ENCODE assay signal across 18 mouse cellular contexts in genomic region chr3:94379831-94380510, GRCm38 (mm10). TPM values are rescaled to one million over a fixed set of nuclear protein-coding genes. Genes with fewer than 3 reads are reported as not detected.
DNase-seq lines count a peak whose midpoint lies in the region; ATAC-seq and TF ChIP-seq lines count a peak whose summit lies in the region.
"Had no signal": no experiment of that assay in that cellular context is flagged by ENCODE, and none has a peak within 500 bp of the region (broad histone marks: within the 10 kb centered on the region; RNA-seq: fewer than 3 reads in every experiment).

No protein-coding gene starts in this region.

- H3K9me3 ChIP-seq in forebrain, embryonic 12.5 days: no peaks in the 10 kb centered on the region
- H3K9me3 ChIP-seq in forebrain, postnatal 0 days (ENCODE audit: low read length): no peaks in the 10 kb centered on the region
- H3K9me3 ChIP-seq: heart, embryonic 12.5 days; limb, embryonic 12.5 days; liver, embryonic 15.5 days had no signal

- TF ChIP-seq CTCF in forebrain, postnatal 0 days (IDR thresholded peaks at IDR 0.05; ENCODE audit: low read depth): no peak

- H3K36me3 ChIP-seq in forebrain, embryonic 12.5 days (replicated peaks): no peaks in the 10 kb centered on the region
- H3K36me3 ChIP-seq in forebrain, postnatal 0 days (ENCODE audit: insufficient read depth): no peaks in the 10 kb centered on the region
- H3K36me3 ChIP-seq: heart, embryonic 12.5 days; limb, embryonic 12.5 days; liver, embryonic 15.5 days had no signal

- peaks cover 20% of the 10 kb centered on the region; the same call in 1 of the 2 replicates for H3K27me3 ChIP-seq in forebrain, embryonic 12.5 days
- H3K27me3 ChIP-seq in forebrain, postnatal 0 days (ENCODE audit: insufficient read depth, low read length): no peaks in the 10 kb centered on the region

- peaks cover 5% of the 10 kb centered on the region; the same call in 1 of the 2 replicates for H3K4me1 ChIP-seq in forebrain, embryonic 12.5 days
- H3K4me1 ChIP-seq in forebrain, postnatal 0 days (ENCODE audit: insufficient read depth): no peaks in the 10 kb centered on the region
- H3K4me1 ChIP-seq: liver, embryonic 15.5 days had no signal

- no peak overlapping the region for H3K4me2 ChIP-seq in forebrain, embryonic 12.5 days
- no peak overlapping the region for H3K4me2 ChIP-seq in forebrain, postnatal 0 days (ENCODE audit: low read depth)
- H3K4me2 ChIP-seq: heart, embryonic 12.5 days; limb, embryonic 12.5 days; liver, embryonic 15.5 days had no signal

- intact Hi-C loops in gastrocnemius, postnatal 14 days (cut with DNase I; ENCODE audit: low total_unique reads): no loop called here

- no peak for ATAC-seq in forebrain, embryonic 12.5 days (ENCODE audit: low FRiP score)
- ATAC-seq in forebrain, postnatal 0 days: no peak
- peak; percentile 29 for ATAC-seq in activated CD4-positive, CD25-positive, alpha-beta regulatory T cell, adult 4 months

- H3K27ac ChIP-seq in forebrain, embryonic 12.5 days: no peak overlapping the region
- H3K27ac ChIP-seq in forebrain, postnatal 0 days (ENCODE audit: low read depth, low read length): no peak overlapping the region
- H3K27ac ChIP-seq: limb, embryonic 12.5 days; liver, embryonic 15.5 days had no signal

- no peak for DNase-seq in forebrain, postnatal 0 days
- DNase-seq in right cerebral cortex, adult 2 months (ENCODE audit: low spot score in 2 of 2): peak; percentile 45 to 59
- DNase-seq in right cerebral cortex, postnatal 36 days (ENCODE audit: low spot score in 2 of 2): no peak
- peak; percentile 40 for DNase-seq in thymus, postnatal 14 days
- DNase-seq in gastrocnemius, postnatal 14 days: no peak
- DNase-seq in urinary bladder, postnatal 36 days (ENCODE audit: low spot score in 2 of 2): no peak
- DNase-seq: adrenal gland, postnatal 36 days; cerebellum, adult 9-11 months; kidney, adult 2 months; lung, postnatal 14 days had no signal

- 26% methylated on average over 9 of the region's 9 CpGs for WGBS in forebrain, embryonic 12.5 days
- WGBS in forebrain, postnatal 0 days: 25% methylated on average over 9 of the region's 9 CpGs

- H3K4me3 ChIP-seq in forebrain, embryonic 12.5 days (replicated peaks): no peak overlapping the region
- no peak overlapping the region for H3K4me3 ChIP-seq in forebrain, postnatal 0 days (ENCODE audit: low read depth, low read length)
- H3K4me3 ChIP-seq: heart, embryonic 12.5 days; limb, embryonic 12.5 days; liver, embryonic 15.5 days had no signal

- peak overlapping the region; percentile 4; the same call in 1 of the 2 replicates for H3K9ac ChIP-seq in forebrain, embryonic 12.5 days
- H3K9ac ChIP-seq in forebrain, postnatal 0 days: no peak overlapping the region
- H3K9ac ChIP-seq: heart, embryonic 12.5 days; limb, embryonic 12.5 days; liver, embryonic 15.5 days had no signal

RNA-seq across cellular contexts. Expression of gene Rorc, which starts 7.4 kb away (rescaled TPM):
- polyA plus RNA-seq in forebrain, embryonic 12.5 days (2016; fragmentation: Nextera tagmentation; extraction: Ambion mirVana): 1.3 and 2.0 TPM in 2 replicates
- total RNA-seq in forebrain, postnatal 0 days (2014; rRNA removed): 0.29 and 0.46 TPM in 2 replicates
- 0.25 and 0.27 TPM in 2 replicates for polyA plus RNA-seq in forebrain, postnatal 0 days (2015; fragmentation: Nextera tagmentation; extraction: Ambion mirVana)
- polyA plus RNA-seq in activated CD4-positive, CD25-positive, alpha-beta regulatory T cell, adult 4 months (2017; shearing (Covaris generic)): 1 to 10 TPM; 6.5 to 7.4 TPM
- total RNA-seq in gastrocnemius, postnatal 14 days (2021): 10 to 100 TPM; 15.8 to 22.8 TPM
- total RNA-seq: MEL had no signal

RNA-seq across cellular contexts. Expression of gene C2cd4d, which starts 17.7 kb away (rescaled TPM):
- 0.87 and 1.8 TPM in 2 replicates for polyA plus RNA-seq in forebrain, embryonic 12.5 days (2016; fragmentation: Nextera tagmentation; extraction: Ambion mirVana)
- total RNA-seq in forebrain, postnatal 0 days (2014; rRNA removed): 0.62 and 3.0 TPM in 2 replicates
- polyA plus RNA-seq in forebrain, postnatal 0 days (2015; fragmentation: Nextera tagmentation; extraction: Ambion mirVana): 1.7 TPM in 2 replicates
- not detected for polyA plus RNA-seq in activated CD4-positive, CD25-positive, alpha-beta regulatory T cell, adult 4 months (2017; shearing (Covaris generic))
- under 1 TPM; 0.18 to 0.31 TPM for total RNA-seq in gastrocnemius, postnatal 14 days (2021)
- total RNA-seq: MEL; neutrophil, adult 5-6 weeks had no signal

RNA-seq across cellular contexts. Expression of gene Lingo4, which starts 18.3 kb away (rescaled TPM):
- polyA plus RNA-seq in forebrain, embryonic 12.5 days (2016; fragmentation: Nextera tagmentation; extraction: Ambion mirVana): 0.78 and 0.82 TPM in 2 replicates
- 1.0 TPM in 2 replicates for total RNA-seq in forebrain, postnatal 0 days (2014; rRNA removed)
- 0.43 and 1.2 TPM in 2 replicates for polyA plus RNA-seq in forebrain, postnatal 0 days (2015; fragmentation: Nextera tagmentation; extraction: Ambion mirVana)
- polyA plus RNA-seq in activated CD4-positive, CD25-positive, alpha-beta regulatory T cell, adult 4 months (2017; shearing (Covaris generic)): 1 to 10 TPM in 1 of 2 experiments, under 1 TPM in 1; 0.29 to 1.4 TPM
- total RNA-seq in gastrocnemius, postnatal 14 days (2021): under 1 TPM; 0.06 to 0.11 TPM
- total RNA-seq: MEL; neutrophil, adult 5-6 weeks had no signal
- polyA plus RNA-seq: heart, embryonic 12.5 days; limb, embryonic 12.5 days had no signal

RNA-seq across cellular contexts. Expression of gene Tdrkh, which starts 33.1 kb away (rescaled TPM):
- polyA plus RNA-seq in forebrain, embryonic 12.5 days (2016; fragmentation: Nextera tagmentation; extraction: Ambion mirVana): 67.2 and 67.8 TPM in 2 replicates
- total RNA-seq in forebrain, postnatal 0 days (2014; rRNA removed): 9.8 and 13.6 TPM in 2 replicates
- 43.8 and 49.2 TPM in 2 replicates for polyA plus RNA-seq in forebrain, postnatal 0 days (2015; fragmentation: Nextera tagmentation; extraction: Ambion mirVana)
- polyA plus RNA-seq in activated CD4-positive, CD25-positive, alpha-beta regulatory T cell, adult 4 months (2017; shearing (Covaris generic)): 1 to 10 TPM; 4.9 to 6.1 TPM
- 1 to 10 TPM; 3.5 to 4.8 TPM for total RNA-seq in gastrocnemius, postnatal 14 days (2021)
- total RNA-seq: MEL had no signal

RNA-seq across cellular contexts. Expression of gene Them5, which starts 38.1 kb away (rescaled TPM):
- 0.31 and 0.32 TPM in 2 replicates for polyA plus RNA-seq in forebrain, embryonic 12.5 days (2016; fragmentation: Nextera tagmentation; extraction: Ambion mirVana)
- not detected in 2 replicates for total RNA-seq in forebrain, postnatal 0 days (2014; rRNA removed)
- polyA plus RNA-seq in forebrain, postnatal 0 days (2015; fragmentation: Nextera tagmentation; extraction: Ambion mirVana): 0.11 TPM in 1 of 2 replicates, not detected in the other
- not detected for polyA plus RNA-seq in activated CD4-positive, CD25-positive, alpha-beta regulatory T cell, adult 4 months (2017; shearing (Covaris generic))
- total RNA-seq in gastrocnemius, postnatal 14 days (2021): under 1 TPM in 1 of 2 experiments, not detected in 1; 0.16 TPM
- total RNA-seq: adrenal gland, postnatal 36 days; MEL; neutrophil, adult 5-6 weeks had no signal
- polyA plus RNA-seq: heart, embryonic 12.5 days; hindbrain, embryonic 11.5 days; liver, embryonic 15.5 days had no signal

Comparison
In these comparisons a context has a peak if more than half of its experiments do, and no peak if none do; other contexts are left out.
1. DNase-seq: peak in right cerebral cortex, adult 2 months (2 of 2) and thymus, postnatal 14 days (single experiment); none in forebrain, postnatal 0 days (single experiment), right cerebral cortex, postnatal 36 days (0 of 2), gastrocnemius, postnatal 14 days (single experiment) and urinary bladder, postnatal 36 days (0 of 2).